Mouse (Mus musculus) liver, embryonic 14.5 days (tissue): ENCODE measurements around the gene Rreb1.

Experiments used
- CTCF ChIP-seq: IDR thresholded peaks from 2 replicates; pipeline ENCODE4 v1.5.1; 2016; ENCODE audit warnings: antibody characterized with exemption, low read depth, control low read depth
- EP300 ChIP-seq: IDR thresholded peaks from 2 replicates; pipeline ENCODE4 v1.6.1; 2016; ENCODE audit warnings: antibody characterized with exemption, low read depth

- TF ChIP-seq CTCF: no peak
- no peak for TF ChIP-seq EP300
Observed at GRCm38 (mm10) chr13:37959936-37960335, 181.7 kb downstream of the Rreb1 start.
